Mouse (Mus musculus) liver (tissue): ENCODE data around the gene Ccdc78.
A peak's percentile ranks its signal among the peaks of the same experiment; 100 is the strongest.
"Not testable (repeated sequence)": the region's sequence is repeated elsewhere in the genome, so short reads cannot be mapped to it uniquely, and the experiment has no call there.

Experiments
- DNase-seq: peaks from one replicate; pipeline ENCODE4 v3.0.0-alpha.2; 2020; ENCODE audit warnings: mixed read lengths

Ccdc78 gene

GRCm38 (mm10) chr17:25783861-25784574 is 2.4 kb upstream of the Ccdc78 start:
- DNase-seq = no peak

DNA sequence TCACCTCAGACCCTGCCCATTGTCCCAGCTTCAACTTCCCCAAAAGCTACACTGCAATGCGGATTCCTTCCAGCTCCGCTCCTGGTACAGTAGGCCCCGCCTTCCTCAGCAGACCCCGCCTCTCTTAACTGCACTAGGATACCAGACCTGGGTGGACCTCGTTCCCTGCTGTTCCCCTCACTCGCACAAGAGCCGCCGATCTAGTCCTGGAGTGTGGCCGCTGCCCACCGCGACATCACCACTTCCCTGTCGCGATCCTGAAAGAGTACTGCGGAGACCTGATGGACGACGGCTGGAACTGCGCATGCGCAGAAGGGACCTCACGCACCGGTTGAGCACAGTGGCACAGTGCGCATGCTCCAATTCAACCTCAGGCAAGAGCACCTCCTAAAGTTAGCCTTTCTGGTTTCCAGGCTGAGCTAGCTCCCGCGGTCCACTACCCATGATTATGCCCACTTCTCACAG is 1.1 kb upstream of the Ccdc78 start, which contains the start of gene Haghl:
Gene Haghl (minus strand): TSS at position 393 of the 465 bp plus-strand sequence.
- peak; percentile 96 for DNase-seq

GRCm38 (mm10) chr17:25786781-25787504 is 563 bp downstream of the Ccdc78 start:
- no peak for DNase-seq

DNA sequence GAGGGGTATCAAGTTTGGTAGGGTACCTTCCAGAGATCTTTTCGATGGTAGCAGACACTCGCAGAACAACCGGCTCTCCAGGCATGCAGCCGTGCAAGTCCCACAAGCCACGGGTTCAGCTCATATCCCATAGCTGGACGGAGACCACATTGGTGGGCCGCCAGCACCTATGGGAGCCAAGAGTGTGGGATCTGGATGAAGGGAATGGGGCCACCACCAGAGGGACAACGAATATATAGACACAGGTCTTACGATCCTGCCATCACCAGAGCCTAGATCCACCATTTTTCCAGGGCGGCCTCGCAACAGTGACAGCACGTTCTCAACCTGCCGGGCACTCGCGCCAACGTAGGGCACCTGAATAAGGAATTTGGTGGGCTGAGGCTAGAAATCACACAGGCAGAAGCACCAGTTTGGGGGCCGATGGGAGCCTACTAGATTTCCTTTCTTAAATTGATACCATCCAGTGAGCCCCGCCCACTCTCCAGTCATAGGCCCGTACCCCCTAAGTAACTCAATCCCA is 5.0 kb downstream of the Ccdc78 start:
- DNase-seq = no peak

GRCm38 (mm10) chr17:25791843-25792527 is 5.6 kb downstream of the Ccdc78 start:
- peak; percentile 84 for DNase-seq

- peak; percentile 76 for DNase-seq
Observed at GRCm38 (mm10) chr17:25792615-25793014, 6.2 kb downstream of the Ccdc78 start, which contains the start of gene Fam173a. Gene Fam173a (minus strand): TSS chr17:25792901.

GRCm38 (mm10) chr17:25794197-25794596 is 7.8 kb downstream of the Ccdc78 start:
- no peak for DNase-seq

DNA sequence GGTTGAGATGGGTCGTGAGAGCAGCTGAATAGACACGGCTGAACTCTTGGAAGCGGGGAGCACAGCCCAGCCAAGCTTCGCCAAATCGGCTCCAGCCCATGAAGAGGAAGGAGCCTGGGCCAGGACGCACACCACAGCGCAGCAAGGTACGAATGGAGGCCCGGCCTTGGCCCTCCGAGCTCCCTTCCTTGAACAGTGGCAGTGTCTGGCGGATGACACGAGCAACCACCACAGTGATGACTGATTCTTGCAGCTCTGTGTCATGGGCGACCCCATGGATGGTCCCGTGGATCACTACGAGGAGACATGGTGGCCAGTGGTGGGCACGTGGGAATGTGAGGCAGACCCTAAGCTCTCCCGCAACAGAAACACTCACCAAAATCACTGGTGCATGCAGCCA is 8.6 kb downstream of the Ccdc78 start:
- DNase-seq = no peak

GRCm38 (mm10) chr17:25795609-25796092 is 9.3 kb downstream of the Ccdc78 start, which contains the start of gene AC134908.4:
Gene AC134908.4 (minus strand): TSS chr17:25795659.
- peak; percentile 25 for DNase-seq

DNA sequence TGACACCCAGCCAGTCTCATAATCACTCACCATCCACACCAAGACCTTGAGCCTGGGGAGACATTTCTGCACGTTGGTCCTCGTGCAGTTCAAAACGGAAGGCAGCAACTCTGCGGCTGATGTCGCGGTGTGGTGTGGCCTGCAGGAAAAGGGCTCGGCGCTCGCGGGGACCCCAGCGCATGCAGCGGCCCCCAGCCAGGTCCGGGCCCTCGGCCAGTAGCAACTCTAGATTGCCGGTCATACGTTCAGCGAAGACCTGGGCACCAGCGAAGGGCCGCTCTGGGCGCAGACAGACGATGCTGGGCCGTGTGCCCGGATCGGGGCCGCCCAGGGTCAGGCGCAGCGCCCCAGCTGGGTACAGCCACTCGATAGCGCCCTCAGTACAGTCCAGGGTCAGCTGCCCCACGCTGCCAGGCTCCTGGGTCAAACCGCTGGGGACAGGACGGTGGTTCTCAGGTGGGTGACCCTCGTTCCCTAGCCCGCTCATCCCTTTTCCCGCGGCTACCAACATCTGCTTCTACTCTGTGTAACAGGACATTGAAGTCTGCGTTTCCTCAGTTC is 9.9 kb downstream of the Ccdc78 start:
- peak; percentile 18 for DNase-seq

- DNase-seq = peak; percentile 93
Observed at GRCm38 (mm10) chr17:25796951-25797369, 10.6 kb downstream of the Ccdc78 start, which contains the start of gene Metrn. Gene Metrn (minus strand): TSS chr17:25797136.

DNA sequence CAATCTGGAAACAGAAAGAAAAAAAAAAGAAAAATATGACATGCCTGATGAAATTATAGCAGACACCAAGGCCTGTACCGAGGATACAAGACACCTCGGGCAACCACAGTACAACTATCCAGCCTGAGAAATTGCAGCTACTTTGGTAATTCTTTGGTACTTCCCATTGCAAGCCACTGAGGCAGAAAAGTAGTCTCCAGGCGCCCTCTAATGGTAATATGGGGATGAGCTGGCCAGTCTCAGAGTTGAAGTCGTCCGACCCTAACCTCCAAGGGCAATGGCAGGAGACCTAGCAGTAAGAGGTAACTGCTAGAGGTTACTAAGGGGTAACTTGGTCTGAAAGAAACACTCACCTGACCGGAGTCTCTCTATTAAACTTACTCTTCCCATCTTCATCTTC is 14.6 kb downstream of the Ccdc78 start:
- DNase-seq = peak; percentile 57

GRCm38 (mm10) chr17:25802825-25803517 is 16.6 kb downstream of the Ccdc78 start:
- DNase-seq = no peak

GRCm38 (mm10) chr17:25806507-25806906 is 20.1 kb downstream of the Ccdc78 start:
- DNase-seq = no peak

GRCm38 (mm10) chr17:25807452-25807851 is 21.1 kb downstream of the Ccdc78 start:
- not testable (repeated sequence) for DNase-seq

GRCm38 (mm10) chr17:25808028-25808427 is 21.6 kb downstream of the Ccdc78 start:
- DNase-seq = no peak

GRCm38 (mm10) chr17:25808789-25809605 is 22.6 kb downstream of the Ccdc78 start, which contains the start of gene Fbxl16:
Gene Fbxl16 (plus strand): TSS chr17:25809085.
- peak; percentile 57 for DNase-seq

GRCm38 (mm10) chr17:25809606-25810340 is 23.4 kb downstream of the Ccdc78 start:
- DNase-seq = no peak

DNA sequence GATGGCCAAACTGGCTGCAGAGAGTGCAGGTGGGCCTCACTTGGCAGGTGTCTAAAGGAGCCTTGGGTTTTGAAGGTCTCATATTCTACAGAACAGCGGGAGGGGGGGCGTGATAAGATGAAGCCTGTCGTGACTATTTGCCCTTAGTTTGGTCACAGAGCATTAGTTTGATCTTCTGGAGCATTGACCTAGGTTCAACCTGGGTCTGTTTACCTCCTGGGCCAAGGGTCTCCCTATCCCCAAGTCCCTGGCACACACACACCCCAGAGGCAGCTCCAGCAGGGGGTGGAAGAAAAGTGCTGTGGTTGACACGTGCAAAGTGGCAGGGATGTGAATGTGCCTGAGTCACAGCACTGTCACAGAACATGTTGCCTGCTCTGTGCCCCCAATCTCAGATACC is 24.5 kb downstream of the Ccdc78 start:
- no peak for DNase-seq

- DNase-seq = peak; percentile 80
Observed at GRCm38 (mm10) chr17:25813471-25813870, 27.1 kb downstream of the Ccdc78 start.
